Mouse (Mus musculus): ENCODE results near the gene Ntrk2. TPM values are rescaled to one million over a fixed set of nuclear protein-coding genes. Genes with fewer than 3 reads are reported as not detected.
"Not testable (repeated sequence)": the region's sequence is repeated elsewhere in the genome, so short reads cannot be mapped to it uniquely, and the experiment has no call there.

The Ntrk2 gene
- polyA plus RNA-seq, 1 experiment from 2014 or later = 1.7 TPM

DNA sequence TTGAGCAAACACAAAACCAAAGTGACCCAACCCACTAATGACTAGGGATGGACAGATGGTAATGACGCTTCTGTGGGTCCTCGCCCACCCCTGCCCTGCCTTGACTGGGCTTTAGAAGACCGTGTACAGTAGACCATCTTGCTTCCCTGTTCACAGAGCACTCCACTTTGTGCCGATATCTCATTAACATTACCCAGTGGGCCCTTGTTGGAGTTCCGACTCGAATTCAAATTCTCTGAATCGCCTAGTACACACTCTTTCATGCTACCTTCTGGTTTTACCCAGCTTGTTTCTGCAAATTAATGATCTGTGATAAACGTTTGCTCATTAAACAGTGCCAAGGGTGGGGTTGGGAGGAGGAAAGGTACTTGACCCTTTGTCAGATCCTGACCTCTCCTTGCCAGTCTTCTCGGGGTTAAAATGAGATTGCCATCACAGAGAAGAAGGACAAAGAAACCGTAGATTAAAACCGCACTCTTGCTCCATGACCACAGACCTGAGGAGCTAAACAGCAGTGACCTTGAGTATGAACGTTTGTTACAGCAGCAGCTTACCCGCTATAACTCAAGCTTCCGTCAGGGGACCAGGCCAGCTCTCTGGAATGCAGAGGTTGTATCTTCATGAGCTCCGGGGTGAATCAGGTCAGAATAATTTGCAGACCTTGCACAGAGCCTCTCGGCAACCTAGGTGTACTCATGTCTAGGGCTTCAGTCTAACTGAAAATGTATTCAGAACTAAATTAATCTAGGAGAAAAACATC is 234.0 kb downstream of the Ntrk2 start:
- Histone ChIP-seq H3K36me3 (no peaks in the 10 kb centered on the region), H3K27ac (no peak overlapping the region), H3K9me3 (no peaks in the 10 kb centered on the region), H3K27me3 (replicated peaks) (no peaks in the 10 kb centered on the region), H3K4me2 (replicated peaks) (no peak overlapping the region), H3K4me3 (replicated peaks) (no peak overlapping the region), H3K9ac (no peak overlapping the region), H3K4me1 (replicated peaks) (no peaks in the 10 kb centered on the region)
- 61% methylated on average over 16 of the region's 16 CpGs for WGBS
- no peak for ATAC-seq

DNA sequence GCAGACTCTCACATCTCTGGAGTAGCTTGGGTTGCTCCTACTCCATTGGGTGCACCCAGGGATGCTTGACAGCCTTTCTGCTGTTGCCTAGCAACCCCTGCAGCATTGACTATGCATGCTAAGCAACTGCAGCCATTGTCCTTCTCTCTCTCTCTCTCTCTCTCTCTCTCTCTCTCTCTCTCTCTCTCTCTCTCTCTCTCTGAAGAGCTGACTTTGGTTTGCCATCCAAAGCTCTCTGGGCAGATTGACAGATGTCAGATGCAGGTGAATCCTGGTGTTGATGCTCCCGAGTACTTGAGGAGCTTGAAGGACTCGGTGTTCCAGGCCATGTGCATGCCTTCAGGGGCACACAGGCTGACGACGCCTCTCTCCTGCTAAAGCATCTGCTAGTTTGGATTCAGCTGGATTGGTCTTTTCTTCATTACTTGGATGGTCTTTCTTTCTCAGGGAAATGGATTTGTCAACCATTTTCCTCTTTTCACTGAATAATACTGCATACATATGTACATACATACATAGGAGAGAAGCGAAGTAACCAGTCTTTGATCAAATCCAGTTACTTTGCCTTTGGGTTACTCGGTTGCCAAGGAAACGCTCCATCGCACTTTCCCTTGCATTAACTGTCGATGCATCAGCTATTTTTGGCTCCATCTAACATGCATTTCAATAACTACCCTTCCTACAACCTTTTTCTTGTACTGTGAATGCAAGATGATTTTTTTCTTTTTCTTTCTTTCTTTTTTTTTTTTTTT is 234.8 kb downstream of the Ntrk2 start:
- no peak overlapping the region for H3K4me2 ChIP-seq (replicated peaks)
- H3K27ac ChIP-seq = no peak overlapping the region
- no peaks in the 10 kb centered on the region for H3K4me1 ChIP-seq (replicated peaks)
- H3K9ac ChIP-seq = no peak overlapping the region
- H3K27me3 ChIP-seq (replicated peaks) = no peaks in the 10 kb centered on the region
- no peaks in the 10 kb centered on the region for H3K9me3 ChIP-seq
- no peak overlapping the region for H3K4me3 ChIP-seq (replicated peaks)
- ATAC-seq = no peak
- 65% methylated on average over 9 of the region's 9 CpGs for WGBS
- H3K36me3 ChIP-seq = no peaks in the 10 kb centered on the region

DNA sequence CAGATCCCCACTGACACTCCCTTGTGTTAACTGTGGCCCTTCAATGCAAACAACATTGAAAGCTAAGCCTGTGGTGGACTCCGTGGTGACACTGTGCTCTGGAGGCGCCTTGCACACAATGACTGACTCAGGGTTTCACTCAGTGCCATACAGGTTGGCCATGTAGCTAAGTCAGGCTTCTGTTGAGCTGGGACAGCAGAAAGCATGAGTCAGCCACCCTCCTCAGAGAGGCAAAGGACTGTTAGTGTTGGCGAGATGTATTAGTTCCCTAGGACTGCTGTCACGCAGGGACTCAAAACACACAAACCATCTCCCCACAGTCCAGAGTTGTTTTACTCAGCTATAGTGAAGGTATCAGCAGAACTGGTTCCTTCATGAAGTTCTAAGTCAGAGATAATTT is 245.8 kb downstream of the Ntrk2 start:
- Histone ChIP-seq H3K4me3 (replicated peaks) (no peak overlapping the region), H3K27ac (no peak overlapping the region), H3K4me2 (replicated peaks) (no peak overlapping the region), H3K27me3 (replicated peaks) (no peaks in the 10 kb centered on the region), H3K9ac (no peak overlapping the region), H3K9me3 (no peaks in the 10 kb centered on the region), H3K36me3 (no peaks in the 10 kb centered on the region), H3K4me1 (replicated peaks) (no peaks in the 10 kb centered on the region)
- no peak for ATAC-seq
- WGBS = 65% methylated on average over 4 of the region's 4 CpGs

DNA sequence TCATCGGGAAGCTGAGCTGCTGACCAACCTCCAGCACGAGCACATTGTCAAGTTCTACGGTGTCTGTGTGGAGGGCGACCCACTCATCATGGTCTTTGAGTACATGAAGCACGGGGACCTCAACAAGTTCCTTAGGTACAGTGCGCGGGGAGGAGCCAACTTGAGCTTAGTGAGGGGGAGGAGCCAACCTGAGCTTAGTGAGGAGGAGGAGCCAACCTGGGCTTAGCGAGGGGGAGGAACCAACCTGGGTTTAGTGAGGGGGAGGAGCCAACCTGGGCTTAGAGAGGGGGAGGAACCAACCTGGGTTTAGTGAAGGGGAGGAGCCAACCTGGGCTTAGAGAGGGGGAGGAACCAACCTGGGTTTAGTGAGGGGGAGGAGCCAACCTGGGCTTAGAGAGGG is 248.0 kb downstream of the Ntrk2 start:
- H3K27me3 ChIP-seq (replicated peaks); H3K36me3 ChIP-seq; H3K4me2 ChIP-seq (replicated peaks); H3K4me1 ChIP-seq (replicated peaks); H3K27ac ChIP-seq; H3K9ac ChIP-seq; ATAC-seq; H3K4me3 ChIP-seq (replicated peaks); H3K9me3 ChIP-seq: not testable (repeated sequence)
- WGBS = 80% methylated on average over 8 of the region's 8 CpGs

DNA sequence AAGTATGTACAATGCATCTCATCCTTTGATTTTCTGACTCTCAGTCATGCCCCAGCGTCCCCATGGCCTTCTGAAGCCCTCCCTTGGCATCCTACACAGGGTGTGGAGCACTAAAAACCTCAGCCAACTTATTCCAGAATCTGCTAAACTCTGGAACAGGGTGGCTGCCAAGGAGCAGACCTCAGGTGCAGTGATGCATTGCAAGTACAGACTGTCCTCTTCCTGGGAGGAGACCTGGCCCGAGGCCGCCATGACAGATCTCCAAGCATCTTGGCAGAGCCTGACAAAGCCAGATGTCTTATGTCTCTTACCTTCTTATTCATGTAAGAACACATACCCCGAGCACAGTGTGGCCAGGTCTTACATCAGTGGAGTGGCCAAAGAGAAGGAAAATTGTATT is 250.5 kb downstream of the Ntrk2 start:
- H3K4me2 ChIP-seq (replicated peaks) = no peak overlapping the region
- no peaks in the 10 kb centered on the region for H3K27me3 ChIP-seq (replicated peaks)
- no peak overlapping the region for H3K27ac ChIP-seq
- H3K9me3 ChIP-seq = no peaks in the 10 kb centered on the region
- no peak overlapping the region for H3K9ac ChIP-seq
- 84% methylated on average over 4 of the region's 4 CpGs for WGBS
- no peak for ATAC-seq
- H3K4me1 ChIP-seq (replicated peaks) = no peaks in the 10 kb centered on the region
- H3K36me3 ChIP-seq = no peaks in the 10 kb centered on the region
- H3K4me3 ChIP-seq (replicated peaks) = no peak overlapping the region

DNA sequence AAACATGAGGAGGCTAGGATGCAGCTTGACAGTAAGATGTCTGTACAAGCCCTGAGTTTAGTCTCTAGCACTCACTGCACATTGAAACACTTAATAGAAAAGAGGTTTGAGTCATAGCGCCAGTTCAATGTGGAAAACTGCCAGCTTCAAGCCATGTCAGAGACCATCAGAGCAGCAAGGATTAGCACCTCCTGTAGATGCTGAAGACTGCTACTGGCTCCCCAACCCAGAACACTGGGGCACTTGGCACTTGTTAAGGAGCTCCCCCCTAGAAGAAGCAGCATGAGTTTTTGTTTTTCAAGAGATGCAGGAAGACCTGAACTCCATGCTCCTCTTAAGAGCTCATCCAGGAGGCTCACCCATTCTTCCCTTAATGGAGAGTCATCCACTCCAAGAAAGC is 251.5 kb downstream of the Ntrk2 start:
- no peak overlapping the region for H3K9ac ChIP-seq
- H3K4me2 ChIP-seq (replicated peaks) = no peak overlapping the region
- 80% methylated on average over 1 of the region's 1 CpGs for WGBS
- H3K27me3 ChIP-seq (replicated peaks) = no peaks in the 10 kb centered on the region
- no peaks in the 10 kb centered on the region for H3K36me3 ChIP-seq
- H3K9me3 ChIP-seq = no peaks in the 10 kb centered on the region
- no peak overlapping the region for H3K27ac ChIP-seq
- no peaks in the 10 kb centered on the region for H3K4me1 ChIP-seq (replicated peaks)
- H3K4me3 ChIP-seq (replicated peaks) = no peak overlapping the region
- ATAC-seq = no peak

DNA sequence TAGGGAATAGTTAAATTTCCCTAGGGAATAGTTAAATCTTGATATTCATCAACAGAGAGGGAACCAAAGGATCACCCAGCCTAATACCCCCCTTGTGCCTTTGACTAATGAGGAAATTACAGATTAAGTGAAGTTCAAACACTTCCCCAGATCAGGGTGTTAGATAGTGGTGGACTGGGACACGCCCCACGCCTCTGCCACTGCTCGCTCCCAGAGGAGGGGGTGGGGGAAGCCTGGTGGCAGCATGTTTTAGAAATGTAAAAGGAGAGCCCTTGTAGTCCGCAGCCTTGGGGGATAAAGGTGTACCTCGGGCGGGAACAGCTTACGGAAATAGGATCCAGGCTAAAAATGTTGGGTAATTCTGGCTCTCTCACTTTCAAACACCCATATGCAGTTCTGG is 252.7 kb downstream of the Ntrk2 start:
- H3K27ac ChIP-seq = no peak overlapping the region
- no peaks in the 10 kb centered on the region for H3K4me1 ChIP-seq (replicated peaks)
- no peaks in the 10 kb centered on the region for H3K9me3 ChIP-seq
- no peaks in the 10 kb centered on the region for H3K36me3 ChIP-seq
- no peak for ATAC-seq
- H3K27me3 ChIP-seq (replicated peaks) = no peaks in the 10 kb centered on the region
- no peak overlapping the region for H3K4me2 ChIP-seq (replicated peaks)
- H3K4me3 ChIP-seq (replicated peaks) = no peak overlapping the region
- H3K9ac ChIP-seq = no peak overlapping the region
- WGBS = 25% methylated on average over 7 of the region's 7 CpGs

DNA sequence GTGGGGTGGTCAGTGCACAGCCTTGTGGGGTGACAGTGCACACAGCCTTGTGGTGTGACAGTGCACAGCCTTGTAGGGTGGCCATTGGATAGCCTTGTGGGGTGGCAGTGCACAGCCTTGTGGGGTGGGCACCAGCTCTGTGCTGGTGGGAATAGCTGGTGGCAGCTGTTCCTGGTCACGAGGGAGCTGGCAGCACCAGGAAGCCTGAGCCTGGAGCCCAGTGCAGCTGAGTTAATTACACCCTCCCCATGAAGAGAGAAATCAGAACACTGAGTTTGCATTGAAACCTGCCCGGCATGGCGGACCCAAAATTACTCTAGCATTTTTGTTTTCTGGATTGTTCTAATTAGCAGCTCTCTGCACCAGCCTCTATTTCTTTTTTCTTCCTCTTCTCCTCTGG is 259.3 kb downstream of the Ntrk2 start:
- no peaks in the 10 kb centered on the region for H3K36me3 ChIP-seq
- no peak overlapping the region for H3K4me2 ChIP-seq (replicated peaks)
- H3K9me3 ChIP-seq = no peaks in the 10 kb centered on the region
- no peaks in the 10 kb centered on the region for H3K4me1 ChIP-seq (replicated peaks)
- H3K27me3 ChIP-seq (replicated peaks) = no peaks in the 10 kb centered on the region
- WGBS = 76% methylated on average over 3 of the region's 3 CpGs
- H3K27ac ChIP-seq = no peak overlapping the region
- H3K9ac ChIP-seq = no peak overlapping the region
- no peak for ATAC-seq
- no peak overlapping the region for H3K4me3 ChIP-seq (replicated peaks)

DNA sequence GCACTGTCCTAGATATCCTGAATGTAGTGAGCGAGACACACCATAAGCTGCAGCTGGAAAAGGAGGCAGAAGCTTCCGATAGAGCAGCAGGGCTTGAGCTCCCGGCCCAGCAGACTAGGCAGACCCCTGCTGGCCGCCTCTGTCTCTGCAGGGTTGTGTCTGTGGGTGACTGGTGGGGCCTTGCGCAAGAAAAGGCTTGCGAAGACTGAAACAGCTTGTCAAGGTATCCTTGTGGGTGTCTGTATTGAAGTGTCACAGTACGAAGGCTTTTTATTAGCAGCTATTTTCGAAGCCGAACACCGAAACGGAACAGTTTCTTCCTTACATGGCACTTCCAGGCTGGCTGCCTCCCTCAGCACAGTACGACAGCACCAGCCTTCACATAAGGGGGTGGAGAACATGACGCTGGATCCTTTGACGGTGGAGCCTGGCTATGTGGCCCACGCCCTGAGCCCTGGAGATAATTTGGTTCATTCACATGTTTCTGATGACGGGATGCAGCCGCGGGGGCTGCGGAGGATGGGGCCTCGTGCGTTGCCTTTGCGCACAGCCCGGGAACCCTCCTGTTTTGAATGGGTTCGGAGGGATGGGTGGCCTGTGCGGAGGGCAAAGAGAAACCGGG is 267.4 kb downstream of the Ntrk2 start:
- Histone ChIP-seq H3K9me3 (no peaks in the 10 kb centered on the region), H3K4me1 (replicated peaks) (no peaks in the 10 kb centered on the region), H3K4me3 (replicated peaks) (no peak overlapping the region), H3K27me3 (replicated peaks) (no peaks in the 10 kb centered on the region), H3K9ac (no peak overlapping the region), H3K27ac (no peak overlapping the region), H3K36me3 (no peaks in the 10 kb centered on the region), H3K4me2 (replicated peaks) (peak overlapping the region; percentile 44)
- 30% methylated on average over 26 of the region's 26 CpGs for WGBS
- ATAC-seq = peak; percentile 71

DNA sequence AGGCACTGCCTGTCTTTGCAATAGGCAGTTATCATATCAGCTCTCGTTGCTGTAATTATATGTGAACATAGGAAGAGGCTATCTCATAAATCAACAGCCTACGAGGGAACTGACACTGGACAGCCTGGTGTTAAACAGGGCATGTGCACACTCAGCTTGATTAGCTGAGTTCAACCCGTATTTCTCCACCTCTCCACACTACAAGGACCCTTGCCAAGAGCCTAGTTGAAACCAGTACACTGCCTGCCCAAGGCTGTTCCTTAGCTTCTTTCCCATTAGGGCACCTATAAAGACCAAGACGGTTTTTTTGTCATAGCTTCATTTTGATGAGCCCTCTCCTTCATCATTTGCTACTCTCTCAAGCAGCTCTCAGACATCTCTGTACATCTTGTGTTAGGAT is 270.1 kb downstream of the Ntrk2 start:
- H3K9ac ChIP-seq = no peak overlapping the region
- 45% methylated on average over 4 of the region's 4 CpGs for WGBS
- no peaks in the 10 kb centered on the region for H3K27me3 ChIP-seq (replicated peaks)
- no peaks in the 10 kb centered on the region for H3K36me3 ChIP-seq
- H3K4me1 ChIP-seq (replicated peaks) = no peaks in the 10 kb centered on the region
- ATAC-seq = no peak
- H3K9me3 ChIP-seq = no peaks in the 10 kb centered on the region
- H3K4me3 ChIP-seq (replicated peaks) = no peak overlapping the region
- H3K4me2 ChIP-seq (replicated peaks) = no peak overlapping the region
- no peak overlapping the region for H3K27ac ChIP-seq

DNA sequence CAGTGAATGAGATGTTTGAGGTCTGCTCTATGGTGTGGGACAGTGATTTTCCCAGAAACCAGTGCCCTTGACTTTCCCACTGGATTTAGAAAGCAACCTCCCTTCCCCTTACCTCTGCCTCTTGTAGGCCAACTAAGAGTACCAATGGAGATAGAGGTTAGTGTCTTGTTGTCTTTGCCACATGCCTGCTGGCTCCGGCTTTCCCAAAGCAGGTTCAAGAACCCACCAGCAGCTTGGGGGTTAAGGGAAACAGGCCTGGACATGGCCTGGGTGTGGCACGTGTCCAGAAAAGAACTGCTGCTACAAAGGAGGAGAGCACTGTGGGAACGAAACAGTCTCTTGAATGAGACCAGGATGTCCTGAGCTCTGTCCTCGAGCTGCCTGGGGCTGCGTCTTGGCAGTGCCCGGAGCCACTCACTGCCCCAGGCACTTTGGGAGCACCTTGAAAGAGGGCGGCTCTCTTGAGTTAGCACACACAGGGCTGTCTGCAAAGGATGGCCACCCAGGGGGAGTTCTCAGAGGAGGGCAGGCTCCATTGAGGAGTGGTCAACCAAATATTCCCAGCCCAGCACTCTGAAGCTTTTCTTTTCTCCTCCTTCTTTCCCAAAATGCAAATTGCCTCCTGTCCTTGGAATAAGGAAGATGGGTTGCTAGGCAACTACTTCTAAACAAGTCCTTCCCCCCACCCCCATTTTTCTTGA is 273.5 kb downstream of the Ntrk2 start:
- Histone ChIP-seq H3K4me1 (replicated peaks) (no peaks in the 10 kb centered on the region), H3K9ac (no peak overlapping the region), H3K4me3 (replicated peaks) (no peak overlapping the region), H3K4me2 (replicated peaks) (no peak overlapping the region), H3K27ac (no peak overlapping the region), H3K9me3 (no peaks in the 10 kb centered on the region), H3K36me3 (no peaks in the 10 kb centered on the region), H3K27me3 (replicated peaks) (no peaks in the 10 kb centered on the region)
- ATAC-seq = no peak
- WGBS = 61% methylated on average over 7 of the region's 7 CpGs

DNA sequence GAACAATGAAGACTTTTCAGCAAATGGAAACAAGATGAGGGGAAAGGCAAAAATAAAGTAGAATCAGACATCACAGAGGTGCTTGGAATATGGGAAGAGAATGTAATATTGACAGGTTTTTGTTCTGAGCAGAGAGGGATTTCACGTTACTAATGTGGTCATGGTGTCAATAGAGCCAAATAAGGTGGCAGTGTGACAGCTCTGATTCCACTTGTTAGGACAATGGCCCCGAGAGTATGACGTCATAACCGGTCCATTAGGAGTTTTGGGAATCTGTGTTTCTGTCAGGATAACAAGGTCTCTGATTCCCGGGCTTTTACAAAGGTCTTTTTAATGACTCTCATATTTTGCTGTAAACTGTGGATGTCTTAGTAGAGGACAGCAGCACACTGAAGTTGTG is 274.1 kb downstream of the Ntrk2 start:
- Histone ChIP-seq H3K9me3 (no peaks in the 10 kb centered on the region), H3K27ac (no peak overlapping the region), H3K36me3 (no peaks in the 10 kb centered on the region), H3K4me1 (replicated peaks) (no peaks in the 10 kb centered on the region), H3K4me2 (replicated peaks) (no peak overlapping the region), H3K4me3 (replicated peaks) (no peak overlapping the region), H3K27me3 (replicated peaks) (no peaks in the 10 kb centered on the region), H3K9ac (no peak overlapping the region)
- no peak for ATAC-seq
- 81% methylated on average over 5 of the region's 5 CpGs for WGBS
